Mouse (Mus musculus) C2C12 (cell line): ENCODE measurements around the gene H1foo.

Experiments used
- CTCF ChIP-seq: IDR thresholded peaks from one replicate; pipeline ENCODE4 v1.5.1; 2011; ENCODE audit not compliant: control insufficient read depth, insufficient read depth, insufficient read length
- MAX ChIP-seq: IDR thresholded peaks from one replicate; pipeline ENCODE4 v1.6.1; 2011; ENCODE audit warnings: mild to moderate bottlenecking, control low read depth
- MYOD1 ChIP-seq: IDR thresholded peaks from one replicate; pipeline ENCODE4 v1.6.1; 2011; ENCODE audit warnings: low read depth; ENCODE audit not compliant: control insufficient read depth, insufficient read length
- USF1 ChIP-seq: IDR thresholded peaks from one replicate; pipeline ENCODE4 v1.6.1; 2011; ENCODE audit warnings: low read depth, mild to moderate bottlenecking, control low read depth, moderate library complexity

DNA sequence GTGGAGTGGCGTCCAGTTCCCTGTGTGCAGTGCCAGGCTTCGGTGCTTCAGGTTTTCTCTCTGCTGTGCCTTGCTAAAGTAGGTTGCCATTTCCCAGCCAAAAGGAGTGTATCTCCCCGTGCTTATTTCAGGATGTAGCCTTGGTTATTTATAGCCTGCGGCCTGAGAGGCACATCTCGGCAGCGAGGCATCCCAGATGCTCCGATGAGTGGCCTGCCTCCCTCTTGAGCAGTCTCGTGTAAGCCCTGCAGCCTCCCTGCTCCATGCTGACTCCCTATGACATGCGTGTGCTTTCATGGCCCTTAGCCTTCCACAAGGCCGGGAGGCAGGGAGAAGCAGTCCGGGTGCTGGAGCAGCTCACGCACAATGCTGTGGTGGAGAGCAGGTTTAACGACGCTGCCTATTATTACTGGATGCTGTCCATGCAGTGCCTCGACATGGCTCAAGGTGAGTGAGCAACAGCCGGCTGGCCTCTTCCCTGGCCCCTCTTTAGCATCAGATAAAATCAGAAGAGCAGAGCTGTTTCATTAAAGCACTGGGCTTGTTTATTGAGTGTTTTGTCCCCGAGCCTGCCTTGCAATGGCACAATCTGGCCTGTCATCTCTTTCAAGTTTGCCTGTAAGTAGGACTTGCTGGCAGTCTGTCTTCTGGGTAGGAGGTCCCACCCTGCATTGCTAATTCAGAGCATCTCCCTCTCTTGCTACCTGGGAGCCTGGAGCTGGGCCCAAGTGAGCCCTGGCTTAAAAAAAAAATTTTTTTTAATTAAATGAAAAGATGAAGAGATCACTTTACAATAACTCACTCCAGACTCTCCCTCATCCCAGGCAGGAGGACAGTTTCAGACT is 28.9 kb upstream of the H1foo start:
- no peak for TF ChIP-seq USF1
- TF ChIP-seq CTCF: no peak
- no peak for TF ChIP-seq MYOD1
- no peak for TF ChIP-seq MAX
